Mouse (Mus musculus): ENCODE measurements at regions not wholly inside any gene's neighbourhood (a gene's known extent, or its start where the extent isn't known, plus 50 kb on each side); places are given as distances from the start of the nearest gene placed in this dataset.

DNA sequence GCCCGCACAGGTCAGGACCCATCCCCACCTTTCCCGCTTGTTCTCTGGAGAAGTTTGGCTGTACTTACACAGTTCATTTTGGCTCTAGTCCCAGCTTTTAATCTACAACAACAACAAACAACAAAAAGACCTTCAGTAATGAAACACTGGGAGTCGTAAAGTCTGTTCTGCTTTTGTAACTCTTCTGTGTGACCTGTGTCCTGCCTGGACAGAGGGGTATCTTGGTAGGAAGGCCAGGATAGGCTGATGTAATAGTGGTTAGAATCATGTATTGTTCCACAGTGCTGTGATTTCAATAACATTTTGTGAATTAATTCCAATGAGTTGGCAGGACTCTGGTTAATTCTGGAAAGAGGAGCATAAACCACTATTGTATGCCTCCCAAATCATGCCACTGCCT lies 136.9 kb downstream of the Barhl2 start:
- no peak for DNase-seq (ENCODE audit: extremely low read depth, low read depth)

DNA sequence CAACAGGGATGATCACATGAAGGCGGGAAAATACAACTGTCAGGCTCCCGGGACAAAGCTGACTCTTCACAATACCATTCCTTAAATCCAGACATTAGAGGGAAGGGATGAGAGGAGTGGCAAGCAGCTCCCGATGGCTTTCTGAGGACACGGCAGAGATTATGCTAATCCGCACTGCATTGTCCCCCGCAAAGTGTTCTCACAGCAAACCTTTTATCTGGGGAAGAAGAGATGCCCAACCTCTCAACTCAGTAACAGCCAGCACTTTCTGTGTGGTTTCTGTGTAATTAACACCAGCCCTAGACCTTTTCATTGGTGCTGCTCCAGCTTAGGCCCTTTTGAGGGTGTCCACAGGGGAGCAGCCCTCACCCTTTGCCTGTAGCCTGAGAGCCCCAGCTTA lies 137.9 kb downstream of the Barhl2 start:
- no peak for DNase-seq (ENCODE audit: extremely low read depth, low read depth)

DNA sequence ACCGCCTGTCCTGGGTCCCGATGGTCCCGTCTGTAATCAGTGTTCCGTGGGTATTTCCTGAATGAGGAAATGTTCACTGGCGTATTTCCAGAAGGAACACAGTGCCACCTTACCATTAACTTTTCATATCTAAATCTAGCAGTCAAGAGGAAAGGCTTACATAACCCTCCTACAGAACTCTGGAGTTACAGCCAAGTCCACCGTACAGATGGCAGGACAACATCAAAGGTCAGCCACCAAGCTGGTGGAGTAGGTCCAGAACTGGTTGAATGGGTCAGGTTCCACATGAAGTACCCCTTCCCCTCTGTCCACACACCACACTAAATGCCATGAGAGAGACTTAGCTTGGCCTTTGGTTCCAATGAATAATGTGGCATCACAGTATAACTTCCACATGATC lies 139.7 kb downstream of the Barhl2 start:
- DNase-seq (ENCODE audit: extremely low read depth, low read depth), result no peak

DNA sequence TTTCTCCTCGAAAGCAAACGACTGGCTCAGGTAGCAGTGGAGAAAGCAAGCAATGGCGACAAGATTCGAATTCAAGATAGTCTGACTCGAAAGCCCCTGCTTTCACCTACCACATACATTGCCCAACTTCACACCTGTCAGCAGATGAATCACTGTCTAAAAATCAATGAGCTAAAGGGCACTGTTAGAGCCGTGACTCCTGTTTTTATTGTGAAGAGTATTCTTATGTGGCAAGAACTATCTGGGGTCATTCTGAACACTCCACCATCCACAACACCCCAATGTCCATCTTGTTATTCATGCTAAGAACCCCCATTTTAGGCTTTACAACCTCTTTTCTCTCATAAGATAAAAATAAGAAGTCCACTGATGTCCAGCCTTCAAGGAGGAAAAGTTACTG lies 144.1 kb downstream of the Barhl2 start:
- no peak for DNase-seq (ENCODE audit: extremely low read depth, low read depth)

DNA sequence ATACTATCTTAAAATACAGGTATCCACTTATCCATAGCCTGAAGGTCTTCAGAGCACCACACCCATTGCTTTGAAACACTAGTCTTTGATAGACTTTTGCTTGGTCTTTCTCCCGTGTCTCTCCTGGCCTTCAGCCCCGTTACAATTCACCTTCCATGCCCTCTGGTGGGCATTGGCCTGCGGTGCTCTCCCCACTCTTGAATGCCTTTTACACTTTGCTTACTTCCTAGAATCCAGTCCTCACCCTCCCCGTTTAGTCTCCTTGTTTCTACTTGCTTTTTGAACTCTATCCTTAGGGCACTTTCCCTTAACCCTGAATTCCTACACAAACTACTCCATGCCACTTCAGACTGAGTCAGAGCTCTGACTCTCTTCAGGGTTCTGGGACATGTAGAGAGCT lies 156.6 kb downstream of the Barhl2 start:
- no peak for DNase-seq (ENCODE audit: extremely low read depth, low read depth)

DNA sequence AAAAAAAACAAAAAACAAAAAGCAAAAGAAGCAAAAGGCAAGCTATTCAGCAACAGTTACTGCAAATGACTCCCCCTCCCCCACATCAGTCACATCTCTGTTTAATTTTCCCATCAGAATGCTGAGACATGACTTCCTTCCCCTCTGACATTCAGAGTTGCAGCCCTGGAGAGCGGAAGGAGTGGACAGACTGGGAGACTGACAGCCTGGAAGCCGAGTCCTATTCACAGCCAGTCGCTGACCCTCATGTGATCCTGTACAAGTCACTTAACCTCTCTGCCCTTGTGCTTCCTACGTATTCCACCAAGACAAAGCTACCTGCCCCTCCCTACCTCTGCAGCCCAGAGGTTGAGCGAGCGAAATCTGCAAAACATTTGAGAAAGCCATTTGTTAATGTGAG lies 161.2 kb downstream of the Barhl2 start:
- DNase-seq (ENCODE audit: extremely low read depth, low read depth), result no peak

DNA sequence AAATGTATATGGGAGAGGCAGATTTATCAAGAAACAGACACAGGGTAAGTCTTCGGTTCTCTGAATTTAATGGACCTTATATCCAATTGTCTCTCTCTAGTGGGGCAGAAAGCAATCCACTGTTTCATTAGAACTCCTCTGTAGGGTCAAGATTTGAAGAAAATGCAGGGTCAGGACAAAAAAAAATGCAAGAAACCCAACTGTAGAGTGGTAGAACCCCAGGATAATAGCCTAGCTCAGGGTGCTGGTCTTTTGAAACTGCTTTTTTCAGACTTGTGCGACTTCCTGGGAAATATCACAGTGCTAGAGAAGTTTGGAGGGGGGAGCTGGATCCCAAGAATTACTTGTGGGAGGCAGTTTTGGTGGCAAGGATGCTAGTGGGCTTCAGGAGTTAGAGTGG lies 162.0 kb downstream of the Barhl2 start:
- no peak for DNase-seq (ENCODE audit: extremely low read depth, low read depth)

DNA sequence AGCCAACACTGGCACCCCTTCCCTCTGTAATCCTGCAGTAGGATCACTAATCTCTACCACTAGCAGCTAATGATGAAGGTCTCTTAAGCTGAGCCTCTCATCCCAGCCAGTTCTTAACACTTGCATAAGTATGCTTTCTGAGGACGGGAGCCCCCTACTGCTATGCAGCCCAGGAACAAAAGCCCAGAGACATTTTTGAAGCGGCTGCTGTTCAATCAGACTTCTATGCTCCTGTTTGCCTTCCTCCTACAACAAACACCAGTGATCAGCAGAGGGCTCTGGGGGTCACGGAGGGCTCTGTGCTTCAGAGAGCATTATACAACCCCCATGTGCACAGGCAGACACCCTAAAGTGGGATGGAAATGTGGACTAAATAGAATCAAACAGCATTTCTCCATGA lies 162.4 kb downstream of the Barhl2 start:
- no peak for DNase-seq (ENCODE audit: extremely low read depth, low read depth)

DNA sequence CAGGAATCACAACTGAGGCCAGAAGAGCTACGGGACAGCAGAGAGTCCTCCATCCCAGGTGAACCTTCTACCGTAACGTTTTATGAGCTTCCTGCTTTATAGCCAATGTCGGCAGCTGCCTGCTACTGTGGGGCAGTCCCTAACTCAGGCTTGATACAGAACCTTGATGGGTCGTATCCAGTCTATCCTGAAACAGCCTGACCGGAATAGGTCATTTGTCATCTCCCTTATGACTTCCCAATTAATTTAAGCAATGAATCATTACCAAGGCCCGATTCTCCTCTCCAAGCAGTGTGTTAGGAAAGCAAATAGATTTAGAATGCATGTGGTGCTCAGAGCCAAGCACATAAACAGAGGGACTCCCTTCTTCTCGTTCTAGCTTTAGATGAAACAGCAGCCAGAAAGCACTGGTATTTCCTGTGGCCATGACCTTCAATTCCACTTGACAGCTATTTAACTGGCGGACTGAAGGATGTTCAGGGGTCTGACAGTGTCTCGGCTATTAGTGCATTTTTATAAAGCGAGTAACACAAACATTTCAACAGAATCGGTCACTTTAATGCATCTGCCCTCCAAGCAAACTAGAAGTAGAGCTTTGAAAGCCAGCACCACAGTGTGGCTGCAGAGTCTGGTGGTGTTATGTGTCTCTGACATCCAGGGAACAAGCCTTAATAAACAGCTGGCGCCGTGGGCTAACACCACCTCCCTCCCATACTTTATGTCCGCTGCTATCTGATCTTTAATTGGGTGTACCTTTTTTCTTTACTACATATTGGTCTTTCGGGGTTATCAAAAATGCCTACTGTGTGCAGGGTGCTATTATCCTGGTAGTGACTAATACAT lies 165.4 kb downstream of the Barhl2 start:
- no peak for DNase-seq (ENCODE audit: extremely low read depth, low read depth)

DNA sequence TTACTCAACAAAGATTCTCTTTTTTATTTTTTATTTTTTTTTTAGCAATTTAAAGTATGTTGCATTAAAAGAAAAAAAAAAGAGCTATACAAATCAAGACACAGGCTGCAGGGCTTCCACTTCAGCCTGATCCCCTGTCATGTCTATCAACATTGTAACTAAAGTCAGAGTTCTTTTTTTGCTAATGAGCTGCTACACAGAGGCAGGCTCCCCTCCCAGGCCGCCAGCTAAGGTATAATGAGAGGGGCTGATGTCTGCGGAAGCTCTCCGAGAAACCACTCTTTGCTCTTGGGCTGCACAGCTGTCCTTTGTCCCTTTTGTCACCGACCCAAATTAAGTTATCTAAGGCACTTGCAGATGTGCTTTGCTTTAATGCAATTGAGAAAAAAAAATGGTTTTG lies 172.8 kb downstream of the Barhl2 start:
- DNase-seq (ENCODE audit: extremely low read depth, low read depth), result no peak

DNA sequence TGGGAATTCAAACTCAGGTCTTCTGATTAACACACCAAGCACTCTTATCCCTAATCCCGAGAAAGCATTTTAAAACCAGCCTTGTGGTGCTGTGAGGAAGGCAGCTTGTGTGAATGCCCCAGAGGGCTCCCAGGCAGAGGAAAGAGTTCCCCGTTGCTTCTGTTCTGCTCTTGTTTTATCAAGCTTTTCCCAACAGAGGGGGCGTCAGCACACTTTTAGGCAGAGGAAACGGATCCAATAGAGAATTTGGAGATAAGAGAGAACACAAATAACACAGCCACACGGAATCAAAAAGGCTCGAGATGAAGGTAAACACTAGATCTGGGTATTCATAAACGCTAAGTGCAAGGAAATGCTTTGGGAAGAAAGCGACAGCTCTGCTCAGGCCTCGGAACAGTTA lies 173.2 kb downstream of the Barhl2 start:
- no peak for DNase-seq (ENCODE audit: extremely low read depth, low read depth)

DNA sequence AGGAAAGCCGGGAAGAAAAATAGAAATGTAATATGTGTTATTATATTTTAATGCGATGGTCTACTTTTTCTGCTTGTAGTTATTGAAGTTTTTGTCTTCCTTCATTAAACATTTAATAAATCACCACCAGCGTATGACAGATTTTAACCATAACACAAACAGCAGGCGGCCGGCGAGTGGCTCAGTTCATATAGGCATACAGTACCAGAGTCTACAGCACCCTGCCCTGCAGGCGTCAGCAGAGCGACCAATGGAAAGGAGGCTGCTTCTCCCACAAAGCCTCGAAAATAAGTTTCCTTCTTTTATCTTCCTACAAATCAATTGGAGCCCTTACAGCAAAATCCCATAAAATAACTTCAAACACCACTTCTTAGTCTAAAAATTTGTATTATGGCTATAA lies 175.3 kb downstream of the Barhl2 start:
- no peak for DNase-seq (ENCODE audit: extremely low read depth, low read depth)

DNA sequence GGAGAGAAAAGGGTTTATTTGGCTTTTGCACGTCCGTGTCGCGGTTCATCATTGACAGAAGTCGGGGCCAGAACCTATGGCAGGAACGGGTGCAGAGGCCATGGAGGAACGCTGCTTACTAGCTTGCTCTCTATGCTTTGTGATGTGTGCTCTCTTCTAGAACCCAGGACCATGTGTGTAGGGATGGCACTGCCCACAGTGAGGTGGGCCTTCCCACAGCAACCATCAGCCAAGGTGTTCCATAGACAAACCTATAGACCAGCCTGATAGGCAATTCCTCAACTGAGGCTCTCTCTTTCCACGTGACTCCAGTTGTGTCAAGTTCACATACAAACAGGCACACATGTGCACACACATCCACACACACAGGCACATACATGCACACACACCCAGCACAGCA lies 180.2 kb downstream of the Barhl2 start:
- DNase-seq (ENCODE audit: extremely low read depth, low read depth), result no peak

DNA sequence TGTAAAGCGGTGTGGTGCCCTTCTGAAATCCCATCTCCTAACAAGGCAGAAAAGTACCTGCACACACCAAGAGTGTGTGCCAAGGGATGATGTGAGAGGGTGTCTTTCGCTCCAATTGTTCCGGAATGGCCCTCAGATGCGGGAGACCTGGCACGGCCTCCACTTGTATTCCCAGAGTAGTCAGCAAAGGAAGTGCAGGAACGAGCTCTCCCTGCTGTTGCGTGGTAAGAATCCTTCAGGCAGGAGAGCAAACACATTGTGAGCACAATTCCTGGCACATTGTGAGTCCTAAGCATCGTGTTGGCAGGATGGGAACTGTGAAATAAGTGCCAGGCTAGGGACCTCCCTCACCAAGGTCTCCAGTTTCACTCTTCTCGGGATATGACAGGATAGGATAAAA lies 180.7 kb downstream of the Barhl2 start:
- DNase-seq (ENCODE audit: extremely low read depth, low read depth), result no peak

DNA sequence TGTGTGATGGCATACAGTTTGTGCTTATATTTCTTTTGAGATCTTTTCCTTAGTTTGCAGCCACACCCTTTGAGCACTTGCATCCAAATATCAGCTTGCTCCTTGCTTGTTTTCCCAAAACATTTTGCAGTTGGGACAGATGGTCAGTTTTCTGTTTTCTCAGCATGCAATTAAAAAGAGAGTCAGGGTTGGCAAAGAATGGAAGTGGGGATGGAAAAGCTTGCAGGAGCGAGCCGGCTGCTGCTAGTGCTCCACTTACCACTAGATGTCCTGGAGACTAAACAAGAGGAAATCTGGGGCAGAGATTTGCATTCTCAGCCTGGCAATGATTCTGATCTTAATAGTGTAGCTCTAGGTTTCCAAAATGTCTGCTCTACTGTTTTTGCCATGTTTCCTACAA lies 181.8 kb downstream of the Barhl2 start:
- DNase-seq (ENCODE audit: extremely low read depth, low read depth), result no peak

DNA sequence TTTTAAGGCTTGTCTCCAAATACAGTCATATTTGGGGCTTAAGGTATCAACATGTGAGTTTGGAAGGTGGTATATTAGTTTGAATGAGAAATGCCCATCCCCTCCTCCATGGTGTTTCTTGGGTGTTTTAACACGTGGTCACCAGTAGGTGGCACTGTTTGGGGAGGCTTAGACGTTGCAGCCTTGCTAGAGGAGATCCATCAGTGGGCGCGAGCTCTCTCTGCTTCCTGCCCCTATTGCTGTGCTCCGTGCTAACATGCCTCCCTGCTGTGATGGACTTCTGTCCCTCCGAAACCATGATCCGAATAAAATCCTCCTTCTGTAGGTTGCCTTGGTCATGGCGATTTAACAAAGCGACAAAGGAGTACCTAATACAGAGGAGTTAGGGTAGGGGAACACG lies 183.3 kb downstream of the Barhl2 start:
- no peak for DNase-seq (ENCODE audit: extremely low read depth, low read depth)

DNA sequence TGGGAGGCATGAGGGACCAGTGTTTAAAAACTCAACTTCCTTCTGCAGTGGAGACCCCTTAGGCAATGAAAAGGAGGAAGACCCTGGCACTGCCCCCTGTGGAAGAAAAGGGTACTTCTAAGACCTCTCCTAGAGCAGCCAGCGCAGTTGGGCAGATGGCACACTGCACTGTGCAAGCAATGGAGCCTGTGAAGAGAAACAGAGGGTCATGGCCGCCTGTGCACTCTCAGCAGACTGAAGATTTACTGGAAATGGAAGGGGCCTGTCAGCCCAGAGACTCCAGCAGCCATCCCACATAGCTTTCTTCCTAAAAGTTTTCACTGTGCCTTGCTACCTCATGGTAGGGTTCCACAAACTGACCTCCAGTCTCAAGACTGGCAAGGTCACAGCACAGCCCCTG lies 193.4 kb downstream of the Barhl2 start:
- no peak for DNase-seq (ENCODE audit: extremely low read depth, low read depth)

DNA sequence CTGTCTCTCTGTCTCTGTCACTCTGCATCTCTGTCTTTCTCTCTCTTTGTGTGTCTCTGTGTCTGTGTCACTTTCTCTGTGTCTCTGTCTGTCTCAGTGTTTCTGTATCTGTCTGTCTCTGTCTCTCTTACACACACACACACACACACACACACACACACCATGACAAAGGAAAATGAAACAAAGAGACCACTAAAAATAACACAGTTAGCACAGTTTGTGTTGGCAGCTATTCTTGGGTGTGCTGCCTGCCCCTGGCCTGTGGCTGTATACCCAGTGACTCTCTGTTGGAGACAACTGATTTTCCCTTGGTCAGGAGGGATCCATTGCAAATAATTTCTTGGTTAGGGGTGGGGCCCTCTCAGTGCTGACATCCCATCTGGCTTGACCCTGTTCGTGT lies 200.8 kb downstream of the Barhl2 start:
- no peak for DNase-seq (ENCODE audit: extremely low read depth, low read depth)

DNA sequence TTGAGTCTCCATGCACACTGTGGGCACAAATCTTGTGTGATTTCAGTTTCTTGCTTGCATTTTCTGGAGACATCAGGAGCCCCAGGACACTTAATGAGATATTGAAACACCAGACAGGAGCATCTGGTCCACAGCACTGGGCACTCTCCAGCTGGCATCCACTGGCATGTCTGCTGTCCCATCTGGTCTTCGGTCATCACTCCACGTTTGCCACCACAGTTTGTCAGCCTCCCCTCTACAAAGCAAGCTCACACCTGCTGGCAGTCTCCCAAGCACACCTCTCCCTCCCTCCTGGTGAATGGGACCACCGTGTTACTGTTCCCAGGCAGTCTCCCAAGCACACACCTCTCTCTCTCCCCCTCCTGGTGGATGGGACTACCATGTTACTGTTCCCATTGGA lies 228.8 kb downstream of the Barhl2 start:
- DNase-seq (ENCODE audit: extremely low read depth, low read depth), result no peak

DNA sequence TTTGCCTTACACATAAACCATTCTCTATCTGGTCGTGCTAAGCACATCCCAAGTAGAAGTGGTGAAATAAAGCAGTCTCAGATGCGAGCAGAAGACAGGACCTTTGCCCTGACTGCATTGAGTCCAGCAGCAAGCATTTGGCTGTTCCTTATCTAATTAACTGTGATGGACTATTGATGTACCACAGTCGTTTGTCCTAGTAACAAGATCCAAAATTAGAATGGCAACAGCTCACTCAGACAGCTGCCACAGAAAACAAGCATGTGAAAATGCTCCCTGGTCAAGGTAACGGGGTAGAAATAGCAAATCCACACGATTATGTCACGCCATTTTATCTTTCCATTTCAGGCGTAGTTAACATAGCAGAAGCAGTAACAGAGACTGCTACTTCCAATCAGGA lies 233.8 kb downstream of the Barhl2 start:
- DNase-seq (ENCODE audit: extremely low read depth, low read depth), result no peak

DNA sequence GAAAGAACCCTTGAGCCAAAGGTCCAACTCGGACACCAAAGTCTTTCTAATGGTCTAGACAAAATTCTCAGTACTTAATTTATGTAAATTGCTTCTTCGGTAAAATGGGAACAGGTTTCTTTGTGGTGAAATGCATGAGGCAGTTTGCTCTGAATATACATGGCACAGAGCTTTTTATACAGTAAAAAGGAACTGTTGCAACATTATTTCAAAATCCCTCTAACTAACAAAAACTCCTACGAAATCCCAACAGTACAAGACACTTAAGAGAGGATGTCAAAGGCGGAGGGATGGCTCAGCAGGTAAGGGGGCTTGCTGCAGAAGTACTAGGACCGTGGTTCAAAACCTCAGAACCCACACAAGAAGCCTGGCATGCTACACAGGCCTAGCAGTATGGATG lies 248.4 kb downstream of the Barhl2 start:
- no peak for DNase-seq (ENCODE audit: extremely low read depth, low read depth)

DNA sequence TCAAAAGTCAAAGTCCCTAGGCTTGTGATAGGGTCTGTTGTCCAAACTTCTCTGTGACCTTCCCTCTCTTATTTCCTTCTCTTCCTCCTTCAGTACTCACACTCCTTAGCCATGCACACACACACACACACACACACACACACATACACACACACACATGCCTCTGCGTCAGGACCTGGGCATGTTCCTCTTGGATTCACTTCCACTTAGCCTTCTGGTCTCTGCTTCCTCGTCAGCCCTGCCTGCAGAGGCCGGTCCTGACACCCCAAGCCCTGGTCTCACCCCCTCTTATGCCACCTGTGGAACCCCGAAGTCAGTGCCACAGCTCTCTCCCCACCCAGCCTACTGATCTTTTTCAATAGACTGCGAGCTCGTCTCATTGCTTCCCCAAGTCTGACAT lies 250.3 kb downstream of the Barhl2 start:
- no peak for DNase-seq (ENCODE audit: extremely low read depth, low read depth)

DNA sequence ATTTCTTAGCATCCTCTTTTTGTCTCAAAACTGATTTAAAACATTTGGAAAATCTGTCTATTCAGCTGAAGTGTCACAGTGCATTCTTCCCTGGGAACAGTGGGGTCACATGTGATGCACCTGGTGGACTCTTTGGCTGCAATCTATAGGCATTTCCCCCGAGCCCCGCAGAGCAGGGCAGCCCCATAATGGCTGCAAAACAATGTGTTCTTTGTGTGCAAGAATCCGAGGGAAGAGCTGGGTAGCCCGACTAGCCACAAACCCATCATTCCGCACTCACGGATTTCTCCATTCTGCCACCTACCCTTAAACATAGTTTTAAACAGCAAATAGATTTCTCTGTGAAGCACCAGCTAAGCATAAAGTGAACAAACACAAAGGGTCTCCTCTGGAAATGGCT lies 252.2 kb downstream of the Barhl2 start:
- no peak for DNase-seq (ENCODE audit: extremely low read depth, low read depth)

DNA sequence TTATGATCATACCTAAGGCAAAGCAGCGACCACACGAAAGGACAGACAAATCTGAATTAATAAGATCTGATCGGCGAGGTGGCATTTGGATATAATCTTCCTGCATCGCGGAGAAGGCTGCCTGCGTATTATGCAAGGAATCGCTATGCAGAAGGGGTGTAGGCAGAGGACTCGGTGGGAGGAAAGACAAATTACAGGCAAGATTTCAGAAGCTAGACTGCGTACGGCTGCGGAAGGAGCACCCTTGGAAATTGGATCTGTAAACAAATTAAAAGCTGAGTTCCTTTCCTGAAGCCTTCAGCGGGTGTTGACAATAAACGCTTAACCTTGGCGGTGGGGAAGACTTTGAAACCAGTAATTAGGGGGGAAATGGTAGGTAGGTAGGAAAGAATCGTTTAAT lies 257.3 kb downstream of the Barhl2 start:
- DNase-seq (ENCODE audit: extremely low read depth, low read depth), result no peak

Data from MEL-GATA-1-ER (cell line).